Mouse (Mus musculus) lung, postnatal 4 days (tissue): ENCODE results near the gene Clec2i.
A peak's percentile ranks its signal among the peaks of the same experiment; 100 is the strongest.
"Not testable (repeated sequence)": the region's sequence is repeated elsewhere in the genome, so short reads cannot be mapped to it uniquely, and the experiment has no call there.

Experiments used
- DNase-seq, 2 experiments: peaks; one replicate each; pipeline ENCODE4 v3.0.0; 2021

Clec2i gene

DNA sequence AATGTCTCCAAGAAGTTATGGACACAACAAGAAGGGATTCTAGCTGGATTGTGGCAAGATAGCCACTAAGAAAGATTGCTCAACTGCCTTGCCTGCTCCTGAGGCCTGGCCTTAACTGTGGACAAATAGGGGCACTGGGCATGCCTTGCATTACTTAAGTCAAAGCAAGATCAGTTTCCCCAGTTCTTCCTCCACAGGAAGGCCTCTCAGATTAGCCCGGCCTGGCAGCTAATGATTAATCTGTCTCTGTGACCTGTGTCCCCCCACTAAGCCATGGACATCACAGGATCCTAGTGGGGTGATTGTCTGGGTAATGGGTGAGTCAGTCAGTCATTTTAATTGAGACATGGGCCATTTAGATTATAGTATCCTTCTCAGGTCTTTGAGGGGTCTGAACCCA, 31.9 kb upstream of the Clec2i start:
- DNase-seq = no peak

DNA sequence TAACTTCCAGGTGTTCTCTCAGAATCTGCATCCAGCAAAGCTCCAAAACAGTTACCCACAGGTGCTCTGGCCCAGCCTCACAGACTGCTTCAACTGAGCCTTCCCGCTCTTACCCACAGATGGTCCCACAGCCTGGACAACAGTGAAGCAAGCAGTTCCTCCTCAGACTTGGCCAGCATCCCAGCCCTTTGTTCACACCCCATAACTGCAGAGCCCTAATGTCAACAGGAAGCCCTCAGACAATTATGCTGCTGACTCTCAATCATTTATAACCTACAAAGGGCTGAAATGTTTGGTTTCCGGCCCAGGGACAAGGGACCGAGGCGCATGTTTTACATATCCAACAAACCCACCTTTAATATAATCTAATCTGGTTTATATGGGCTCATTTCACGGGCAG, 31.1 kb upstream of the Clec2i start:
- DNase-seq = peak; percentile 94 to 96

DNA sequence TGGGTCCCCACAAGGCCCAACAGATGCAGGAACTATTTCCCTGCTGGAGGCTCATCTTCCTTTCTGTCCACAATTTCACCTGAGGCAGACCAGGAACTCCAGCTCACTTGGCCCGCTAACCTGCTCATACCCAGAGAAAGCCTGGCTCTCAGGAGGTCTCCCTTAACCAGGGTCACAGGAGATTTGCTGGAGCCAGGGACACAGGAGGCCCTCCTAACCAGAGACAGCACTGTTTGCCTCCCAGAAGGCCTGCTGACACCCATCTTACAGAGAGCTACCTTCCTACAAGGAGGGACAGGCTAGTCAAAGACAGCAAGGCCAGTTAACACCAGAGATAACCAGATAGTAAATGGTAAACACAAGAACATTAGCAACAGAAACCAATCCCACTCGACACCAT, 29.4 kb upstream of the Clec2i start:
- DNase-seq = no peak

DNA sequence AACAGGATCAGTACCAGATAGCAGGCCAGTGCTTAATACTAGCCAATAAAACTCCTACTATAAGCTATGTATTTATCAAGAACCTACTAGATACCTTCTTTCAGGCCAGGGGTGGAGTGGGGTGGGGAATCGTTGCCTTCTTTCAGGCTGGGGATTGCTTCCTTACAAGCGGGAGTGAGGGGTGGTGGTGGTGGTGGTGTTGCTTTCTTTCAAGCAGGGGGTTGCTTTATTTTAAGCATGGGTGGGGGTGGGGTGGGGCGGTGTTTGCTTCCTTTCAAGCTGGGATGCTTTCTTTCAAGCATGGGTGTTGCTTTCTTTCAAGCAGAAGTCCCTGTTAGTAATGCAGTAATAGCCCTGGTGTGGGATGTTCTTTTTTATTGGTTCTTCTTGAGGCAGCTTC, 18.5 kb upstream of the Clec2i start:
- DNase-seq = peak in 1 of 2 experiments; percentile 9

DNA sequence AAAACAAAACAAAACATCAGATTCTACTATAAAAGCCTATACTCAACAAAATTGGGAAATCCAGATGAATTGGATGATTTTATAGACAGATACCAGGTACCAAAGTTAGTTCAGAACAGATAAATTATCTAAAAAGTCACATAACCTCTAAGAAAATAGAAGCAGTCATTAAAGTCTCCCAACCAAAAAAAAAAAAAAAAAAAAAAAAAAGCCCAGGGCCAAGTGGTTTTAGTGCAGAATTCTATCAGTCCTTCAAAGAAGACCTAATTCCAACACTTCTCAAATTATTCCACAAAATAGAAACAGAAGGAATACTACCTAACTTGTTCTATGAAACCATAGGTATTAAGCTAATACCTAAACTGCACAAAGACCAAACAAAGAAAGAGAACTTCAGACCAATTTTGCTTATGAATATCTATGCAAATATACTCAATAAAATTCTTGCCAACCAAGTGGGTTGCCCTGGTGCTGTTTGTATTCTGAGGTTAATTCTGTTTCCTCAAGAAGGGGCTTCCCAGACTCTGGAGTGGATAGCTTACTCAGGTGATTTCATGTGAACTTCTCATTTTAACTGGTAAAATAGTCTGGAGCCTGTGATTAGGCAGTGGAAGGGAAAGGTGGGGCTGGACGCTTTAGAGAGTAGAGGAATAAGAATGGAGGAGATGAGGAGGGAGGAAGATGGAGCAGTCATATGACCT, 15.3 kb upstream of the Clec2i start:
- no peak for DNase-seq

DNA sequence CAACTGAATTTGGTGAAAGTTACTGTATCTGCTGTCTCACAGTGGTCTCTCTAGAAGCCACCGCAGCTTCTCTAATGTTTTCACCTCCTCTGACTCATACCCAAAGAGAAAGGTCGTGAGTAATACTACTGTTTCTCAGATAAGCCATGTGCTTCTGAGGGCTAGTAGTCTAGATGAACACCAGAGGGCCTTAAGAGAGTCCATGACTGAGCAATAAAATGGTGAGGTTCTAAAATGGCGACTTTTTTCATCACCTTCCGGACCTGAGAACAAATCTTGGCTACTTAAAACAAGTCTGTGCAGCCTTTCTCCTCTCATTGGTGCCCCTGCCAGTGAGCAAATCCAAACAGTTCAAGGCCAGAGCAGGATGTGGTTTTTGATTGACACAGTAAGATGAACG, 1.4 kb downstream of the Clec2i start:
- no peak for DNase-seq

DNA sequence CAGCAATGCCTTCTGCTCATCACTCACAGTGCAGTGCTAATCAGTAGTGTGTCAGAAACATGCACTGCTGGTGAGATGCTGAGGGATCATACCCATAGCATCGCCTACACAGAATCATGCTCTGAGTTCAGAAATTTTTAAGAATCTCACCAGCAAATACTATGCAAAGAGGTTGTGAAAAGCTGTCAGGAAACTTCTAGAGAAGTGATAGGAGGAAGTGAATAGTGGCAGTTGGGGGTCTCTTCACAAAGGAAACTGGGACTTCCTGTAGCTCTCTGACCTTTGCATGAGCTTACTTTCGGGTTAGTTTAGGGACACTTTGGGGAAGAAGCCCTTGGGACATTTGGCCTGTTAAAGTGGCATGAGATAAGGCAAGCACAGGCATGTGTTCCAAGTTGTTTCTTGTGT, 3.6 kb downstream of the Clec2i start, which contains the start of gene BC035044:
BC035044 (minus strand) TSS at position 179 of the 408 bp plus-strand sequence.
- no peak for DNase-seq

DNA sequence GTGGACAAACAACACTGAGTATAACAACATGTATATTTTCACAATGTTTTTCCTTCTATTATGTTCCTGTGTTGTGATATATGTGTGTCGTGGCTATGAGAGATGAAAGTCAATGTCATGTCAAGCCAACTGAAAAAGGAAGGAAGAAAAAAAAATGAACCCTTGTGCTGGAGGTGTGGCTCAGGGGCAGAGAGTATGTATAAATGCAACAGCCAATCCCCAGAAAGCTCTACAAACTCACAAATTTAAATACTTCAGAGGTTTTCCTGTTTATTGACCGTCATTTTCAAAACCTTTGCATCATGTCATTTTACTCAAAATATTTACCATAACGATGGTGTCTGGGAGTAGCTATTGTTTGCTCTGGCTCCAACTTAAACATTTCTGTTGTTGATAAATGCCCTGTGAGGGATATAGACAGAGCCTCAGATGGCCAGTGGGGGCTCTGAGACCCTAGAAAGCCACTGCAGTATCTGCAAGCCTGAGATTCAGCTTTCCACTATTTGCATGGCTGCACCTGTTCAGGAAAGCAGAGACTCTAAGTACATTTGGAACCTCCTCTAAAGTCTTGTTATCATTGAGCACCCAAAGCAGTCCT, 8.1 kb downstream of the Clec2i start:
- no peak for DNase-seq

DNA sequence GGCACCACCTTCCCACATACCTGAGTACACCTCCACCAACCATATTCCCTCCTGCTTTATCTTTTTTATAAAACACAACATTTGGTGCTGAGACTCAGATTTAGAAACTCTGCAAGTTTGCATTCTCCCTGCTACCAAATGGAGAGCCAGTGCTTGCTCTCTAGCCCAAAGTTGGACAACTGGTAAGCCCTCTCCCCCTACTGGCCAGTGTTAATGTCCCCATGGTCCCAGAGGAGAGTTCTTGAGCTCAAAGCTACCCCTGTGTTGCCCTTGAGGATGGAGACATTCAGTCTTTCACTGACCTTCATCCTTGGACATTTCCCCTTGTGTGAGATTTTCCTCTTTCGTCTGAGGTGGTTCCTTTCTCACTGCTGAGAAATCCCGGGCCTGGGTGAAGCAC, 12.7 kb downstream of the Clec2i start:
- DNase-seq = no peak

DNA sequence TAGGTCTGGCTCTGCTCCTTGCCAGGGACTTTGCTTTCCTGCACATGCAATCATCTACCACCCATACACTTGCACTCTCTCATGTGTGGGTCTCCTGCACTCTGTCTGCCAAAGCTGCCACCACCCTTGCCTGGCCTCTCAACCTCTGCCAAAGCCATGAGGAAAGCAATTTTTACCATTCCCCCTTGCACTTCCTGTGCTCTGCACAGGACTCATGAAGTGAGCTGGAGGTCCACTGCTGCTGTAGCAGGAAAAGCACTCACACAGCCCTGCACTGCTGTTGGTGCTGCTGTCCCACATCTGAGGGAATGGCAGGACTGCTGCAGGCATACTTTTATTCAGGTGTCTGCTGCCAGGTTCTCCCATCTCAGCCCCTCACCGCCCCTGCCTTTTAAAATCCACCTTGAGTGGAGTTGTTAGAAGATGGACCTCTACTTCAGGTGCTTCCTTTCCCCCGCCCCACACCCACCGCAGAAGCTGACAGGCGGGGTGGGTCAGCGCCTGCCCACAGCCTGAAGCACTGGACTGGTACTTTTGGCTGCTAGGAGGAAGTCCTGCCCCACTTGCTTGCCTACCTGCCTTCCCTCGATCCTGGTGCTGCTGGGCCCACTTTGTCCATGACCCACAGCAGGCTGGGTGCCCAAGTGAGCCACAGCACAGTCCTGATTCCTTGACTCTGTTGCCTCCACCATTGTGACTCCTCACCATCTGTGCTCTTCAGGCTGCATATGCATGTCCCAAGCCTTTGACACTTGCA, 13.6 kb downstream of the Clec2i start:
- DNase-seq = not testable (repeated sequence)

DNA sequence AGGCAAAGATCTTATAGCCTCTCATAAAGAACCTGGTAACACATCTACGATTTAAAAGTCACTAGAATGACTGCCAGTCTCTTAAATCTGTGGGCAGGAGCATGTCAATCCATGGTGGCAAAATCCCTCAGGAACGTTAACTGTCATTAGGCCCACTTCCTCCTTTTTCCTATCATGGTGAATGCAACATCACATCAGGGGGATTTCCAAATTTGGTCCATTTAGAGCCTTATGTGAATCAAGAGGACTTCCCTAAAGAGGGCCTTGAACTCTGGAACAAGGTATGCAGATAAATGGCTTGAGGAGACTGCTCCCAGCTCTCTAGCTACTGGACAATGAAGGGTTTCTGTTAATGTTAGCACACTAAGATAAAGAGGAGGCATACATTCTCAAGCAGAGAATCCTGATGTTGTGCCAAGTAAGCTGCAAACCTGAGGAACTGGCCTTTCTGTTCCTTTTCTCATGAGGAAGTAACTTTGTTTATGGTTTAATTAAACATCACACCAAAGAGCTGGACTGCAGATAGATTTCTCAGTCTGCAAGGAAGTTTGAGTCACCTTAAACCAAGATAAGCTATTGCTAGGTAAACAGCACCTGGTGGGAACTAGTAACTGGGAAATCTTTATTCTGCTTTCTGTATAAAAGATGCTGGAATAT, 26.3 kb downstream of the Clec2i start:
- DNase-seq = no peak

DNA sequence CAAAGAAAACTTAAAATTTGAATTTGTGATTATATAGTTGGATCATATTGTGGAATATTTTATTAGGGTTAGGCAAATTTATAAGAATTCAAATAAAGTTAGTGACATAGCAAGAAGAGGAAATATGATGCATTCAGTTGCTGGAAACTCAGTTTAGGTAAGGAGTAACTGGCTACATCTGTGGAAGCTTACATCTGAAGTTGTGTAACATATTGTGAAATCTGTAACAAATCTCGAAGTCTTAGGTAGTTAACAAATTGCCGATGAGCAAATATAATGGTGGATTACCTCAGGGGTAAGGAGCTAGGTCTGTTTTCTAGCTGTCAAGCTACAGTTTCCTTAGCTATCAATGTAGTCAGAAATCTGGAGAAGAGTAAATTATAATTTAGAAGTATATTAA, 29.9 kb downstream of the Clec2i start:
- no peak for DNase-seq

DNA sequence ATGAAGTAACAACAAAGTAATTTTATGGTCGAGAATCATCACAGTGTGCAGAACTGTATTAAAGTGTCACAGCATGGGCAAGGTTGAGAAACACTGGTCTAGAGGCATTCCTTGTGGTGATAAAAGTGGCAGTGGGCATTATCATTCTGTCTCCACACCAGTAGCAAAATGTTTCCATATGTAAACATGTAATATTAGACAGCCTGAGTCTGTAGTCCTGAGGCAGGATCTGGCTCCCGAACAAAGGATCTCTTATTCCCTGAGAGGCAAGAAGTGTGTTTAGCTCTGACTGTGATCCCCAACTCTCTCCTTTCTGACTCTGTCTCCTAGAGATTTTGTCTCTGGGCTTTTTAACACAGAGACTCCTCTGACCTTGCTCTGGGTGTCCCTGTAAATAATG, 45.7 kb downstream of the Clec2i start:
- DNase-seq = no peak

DNA sequence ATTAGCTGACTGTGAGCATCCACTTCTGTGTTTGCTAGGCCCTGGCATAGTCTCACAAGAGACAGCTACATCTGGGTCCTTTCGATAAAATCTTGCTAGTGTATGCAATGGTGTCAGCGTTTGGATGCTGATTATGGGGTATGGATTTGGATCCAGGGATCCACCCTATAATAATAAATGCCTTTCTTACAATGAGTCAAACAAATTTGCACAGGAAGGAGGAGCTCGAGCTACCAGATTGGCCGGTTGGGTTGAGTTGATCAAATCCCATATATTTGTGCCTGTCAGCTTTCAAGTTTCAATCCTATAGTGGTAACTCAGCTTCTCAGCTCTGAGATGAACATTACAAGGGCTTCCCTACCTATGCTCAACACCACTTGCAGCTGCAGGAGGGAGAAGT, 46.7 kb downstream of the Clec2i start, which contains the start of gene Clec2g:
Clec2g (plus strand) TSS at position 301 of the 400 bp plus-strand sequence.
- not testable (repeated sequence) for DNase-seq

DNA sequence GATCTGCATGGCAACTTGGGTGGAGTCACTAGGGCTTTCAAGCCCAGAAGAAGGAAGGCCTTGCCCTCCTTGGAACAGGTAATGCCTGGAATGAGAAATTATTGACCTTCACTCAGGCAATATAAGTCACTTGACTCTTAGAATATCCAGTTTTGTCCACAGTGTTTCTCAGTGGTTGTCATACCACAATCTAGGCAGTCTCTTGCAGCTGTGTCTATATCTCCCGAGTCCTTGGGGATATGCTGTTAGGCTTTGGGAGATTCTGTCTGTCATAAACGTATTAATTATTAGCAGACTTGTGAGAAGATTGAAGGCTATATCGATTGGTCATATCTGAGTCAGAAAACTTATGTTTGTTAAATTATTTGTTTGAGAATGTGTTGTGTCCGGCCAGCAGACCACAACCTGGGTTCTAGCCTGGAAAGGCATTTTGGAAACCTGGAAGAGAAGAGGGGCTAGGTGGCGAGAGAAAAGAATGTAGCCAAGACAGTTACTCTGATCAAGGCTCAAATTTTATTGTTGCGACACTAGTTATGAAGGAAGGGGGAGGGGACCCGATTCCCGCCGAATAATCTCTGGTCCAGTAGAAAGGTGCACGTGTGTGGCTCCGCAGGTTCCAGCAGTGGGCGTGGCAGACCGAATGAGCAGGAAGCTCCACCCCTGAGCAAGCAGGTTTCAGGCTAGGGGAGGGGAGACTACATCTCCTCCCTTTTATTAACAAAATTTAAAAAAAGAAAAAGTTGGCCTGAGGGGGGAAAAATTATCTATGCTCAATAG, 48.7 kb downstream of the Clec2i start:
- not testable (repeated sequence) for DNase-seq

DNA sequence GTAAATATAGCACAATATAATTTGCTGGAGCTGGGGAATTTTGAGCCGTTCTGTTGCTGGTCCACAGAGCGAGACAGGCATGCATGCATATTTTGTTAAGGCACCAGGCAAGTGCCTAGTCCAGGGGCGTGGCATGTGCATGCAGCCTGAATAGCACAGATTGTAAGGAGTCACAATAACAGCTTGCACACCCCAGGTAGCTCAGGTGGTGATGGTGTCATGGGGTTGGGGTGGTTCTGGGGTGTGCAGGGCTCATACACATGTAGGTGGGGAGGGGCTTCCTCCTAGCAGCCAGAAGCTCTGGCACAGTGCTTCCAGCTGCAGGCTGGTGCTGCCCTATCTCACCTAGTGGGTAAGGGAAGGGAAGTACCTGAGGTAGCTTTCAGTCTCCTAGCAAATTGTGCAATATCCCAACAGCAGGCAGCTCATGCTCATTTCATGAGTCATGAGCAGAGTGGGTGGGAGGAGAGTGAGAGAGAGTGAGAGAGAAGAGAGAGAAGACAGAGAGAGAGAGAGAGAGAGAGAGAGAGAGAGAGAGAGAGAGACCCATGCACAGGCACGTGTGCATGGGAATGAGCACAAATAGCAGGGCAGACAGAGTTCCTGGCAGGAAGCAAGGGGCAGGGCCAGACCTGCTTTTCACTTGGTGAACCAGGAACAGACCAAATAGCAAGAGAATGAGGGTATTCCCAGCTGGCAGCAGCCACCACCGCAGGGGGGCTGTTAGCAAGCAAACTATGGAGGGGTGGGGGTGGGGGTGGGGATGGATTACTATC, 54.4 kb downstream of the Clec2i start:
- no peak for DNase-seq

DNA sequence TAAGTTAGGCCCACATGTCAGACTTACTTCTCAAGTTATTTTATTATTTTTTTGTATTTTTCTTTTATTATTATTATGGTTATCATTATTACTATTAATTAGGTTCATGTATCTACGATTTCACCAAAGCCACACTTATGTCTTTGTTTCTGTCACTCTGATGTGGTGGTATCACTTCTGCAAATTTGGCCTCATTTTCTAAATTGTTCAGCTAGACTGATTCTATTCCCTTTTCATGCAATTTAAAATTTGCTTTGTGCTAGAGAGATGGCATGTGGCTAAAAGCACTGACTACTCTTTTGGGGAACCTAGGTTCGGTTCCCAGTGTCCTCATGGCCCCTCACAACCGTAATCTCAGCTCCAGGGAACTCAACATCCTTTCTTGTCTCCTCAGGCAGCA, 58.2 kb downstream of the Clec2i start:
- DNase-seq = no peak
